Mouse (Mus musculus): ENCODE results near the gene Lipt1. TPM values are rescaled to one million over a fixed set of nuclear protein-coding genes. Genes with fewer than 3 reads are reported as not detected.

Lipt1 gene
- 8.9 and 9.3 TPM in 2 replicates for polyA plus RNA-seq (2014; fragmentation: Nextera tagmentation; extraction: Ambion mirVana)

GRCm38 (mm10) chr1:37871704-37872103 is at the start of gene Lipt1:
Gene Lipt1, plus strand, starts transcription at chr1:37871738.
- peak within 1 kb of the TSS; percentile 47 for H3K9ac ChIP-seq (ENCODE audit: low read length)
- DNase-seq (ENCODE audit: low spot score, missing footprints) (peak; percentile 92), ATAC-seq (ENCODE audit: low FRiP score) (peak; percentile 59)
- no peak within 1 kb of the TSS; the same call in 1 of the 2 replicates for H3K27ac ChIP-seq (ENCODE audit: low read depth, low read length)
- H3K9me3 ChIP-seq (ENCODE audit: control insufficient read depth, low read length), result no peaks in the 10 kb centered on the region
- peak within 1 kb of the TSS; percentile 56 for H3K4me3 ChIP-seq (ENCODE audit: low read depth, low read length)
- WGBS, result 9% methylated on average over 7 of the region's 7 CpGs
- peaks cover 8% of the 10 kb centered on the region; the same call in 1 of the 2 replicates for H3K36me3 ChIP-seq (ENCODE audit: control insufficient read depth, insufficient read depth, low read length)
- H3K4me2 ChIP-seq, result peak within 1 kb of the TSS; percentile 83
- H3K4me1 ChIP-seq (ENCODE audit: control insufficient read depth, insufficient read depth, low read length), result peaks cover 7% of the 10 kb centered on the region
- H3K27me3 ChIP-seq (ENCODE audit: control insufficient read depth, insufficient read depth, low read length), result no peaks in the 10 kb centered on the region

- H3K27me3 ChIP-seq (ENCODE audit: control insufficient read depth, insufficient read depth, low read length), result no peaks in the 10 kb centered on the region
Measured at GRCm38 (mm10) chr1:37831681-37832080, 39.9 kb upstream of the Lipt1 start.

GRCm38 (mm10) chr1:37846878-37847277 is 24.7 kb upstream of the Lipt1 start:
- no peak for ATAC-seq (ENCODE audit: low FRiP score)
- no peak overlapping the region for H3K9ac ChIP-seq (ENCODE audit: low read length)
- no peak overlapping the region for H3K4me3 ChIP-seq (ENCODE audit: low read depth, low read length)
- H3K27me3 ChIP-seq (ENCODE audit: control insufficient read depth, insufficient read depth, low read length), result no peaks in the 10 kb centered on the region
- 87% methylated on average over 8 of the region's 8 CpGs for WGBS
- no peak overlapping the region for H3K4me2 ChIP-seq
- no peaks in the 10 kb centered on the region for H3K36me3 ChIP-seq (ENCODE audit: control insufficient read depth, insufficient read depth, low read length)
- H3K4me1 ChIP-seq (ENCODE audit: control insufficient read depth, insufficient read depth, low read length), result no peaks in the 10 kb centered on the region
- no peaks in the 10 kb centered on the region for H3K9me3 ChIP-seq (ENCODE audit: control insufficient read depth, low read length)
- DNase-seq (ENCODE audit: low spot score, missing footprints), result no peak
- H3K27ac ChIP-seq (ENCODE audit: low read depth, low read length), result no peak overlapping the region

More at GRCm38 (mm10) chr1:37831681-37832080, 39.9 kb upstream of the Lipt1 start:
- DNase-seq (ENCODE audit: low spot score, missing footprints) (no peak), ATAC-seq (ENCODE audit: low FRiP score) (no peak)
- Histone ChIP-seq H3K9ac (ENCODE audit: low read length) (no peak overlapping the region), H3K4me2 (no peak overlapping the region), H3K27ac (ENCODE audit: low read depth, low read length) (no peak overlapping the region), H3K9me3 (ENCODE audit: control insufficient read depth, low read length) (no peaks in the 10 kb centered on the region), H3K4me3 (ENCODE audit: low read depth, low read length) (no peak overlapping the region), H3K4me1 (ENCODE audit: control insufficient read depth, insufficient read depth, low read length) (no peaks in the 10 kb centered on the region), H3K36me3 (ENCODE audit: control insufficient read depth, insufficient read depth, low read length) (no peaks in the 10 kb centered on the region)
- 61% methylated on average over 2 of the region's 2 CpGs for WGBS

- ATAC-seq (ENCODE audit: low FRiP score) (no peak), DNase-seq (ENCODE audit: low spot score, missing footprints) (no peak)
- H3K27me3 ChIP-seq (ENCODE audit: control insufficient read depth, insufficient read depth, low read length), result no peaks in the 10 kb centered on the region
- no peaks in the 10 kb centered on the region for H3K4me1 ChIP-seq (ENCODE audit: control insufficient read depth, insufficient read depth, low read length)
- WGBS, result 60% methylated on average over 2 of the region's 2 CpGs
- no peak overlapping the region for H3K4me2 ChIP-seq
- no peak overlapping the region for H3K27ac ChIP-seq (ENCODE audit: low read depth, low read length)
- H3K9me3 ChIP-seq (ENCODE audit: control insufficient read depth, low read length), result no peaks in the 10 kb centered on the region
- no peak overlapping the region for H3K4me3 ChIP-seq (ENCODE audit: low read depth, low read length)
- H3K36me3 ChIP-seq (ENCODE audit: control insufficient read depth, insufficient read depth, low read length), result no peaks in the 10 kb centered on the region
- no peak overlapping the region for H3K9ac ChIP-seq (ENCODE audit: low read length)
Measured at GRCm38 (mm10) chr1:37850696-37851095, 20.8 kb upstream of the Lipt1 start.

GRCm38 (mm10) chr1:37864511-37865400 is 6.8 kb upstream of the Lipt1 start:
- H3K4me1 ChIP-seq (ENCODE audit: control insufficient read depth, insufficient read depth, low read length), result no peaks in the 10 kb centered on the region
- DNase-seq (ENCODE audit: low spot score, missing footprints) (peak; percentile 100), ATAC-seq (ENCODE audit: low FRiP score) (peak; percentile 98)
- WGBS, result under 1% methylated on average over 85 of the region's 90 CpGs
- H3K36me3 ChIP-seq (ENCODE audit: control insufficient read depth, insufficient read depth, low read length), result no peaks in the 10 kb centered on the region
- H3K4me3 ChIP-seq (ENCODE audit: low read depth, low read length), result peak overlapping the region; percentile 60
- H3K27me3 ChIP-seq (ENCODE audit: control insufficient read depth, insufficient read depth, low read length), result no peaks in the 10 kb centered on the region
- H3K27ac ChIP-seq (ENCODE audit: low read depth, low read length), result peak overlapping the region; percentile 78
- H3K4me2 ChIP-seq, result peak overlapping the region; percentile 76
- H3K9ac ChIP-seq (ENCODE audit: low read length), result peak overlapping the region; percentile 72
- H3K9me3 ChIP-seq (ENCODE audit: control insufficient read depth, low read length), result no peaks in the 10 kb centered on the region

- no peaks in the 10 kb centered on the region for H3K36me3 ChIP-seq (ENCODE audit: control insufficient read depth, insufficient read depth, low read length)
- no peaks in the 10 kb centered on the region for H3K4me1 ChIP-seq (ENCODE audit: control insufficient read depth, insufficient read depth, low read length)
- H3K4me3 ChIP-seq (ENCODE audit: low read depth, low read length), result peak overlapping the region; percentile 60
- H3K27me3 ChIP-seq (ENCODE audit: control insufficient read depth, insufficient read depth, low read length), result no peaks in the 10 kb centered on the region
- H3K4me2 ChIP-seq, result peak overlapping the region; percentile 76
- no peaks in the 10 kb centered on the region for H3K9me3 ChIP-seq (ENCODE audit: control insufficient read depth, low read length)
- no peak for ATAC-seq (ENCODE audit: low FRiP score)
- WGBS, result 12% methylated on average over 23 of the region's 23 CpGs
- no peak for DNase-seq (ENCODE audit: low spot score, missing footprints)
- peak overlapping the region; percentile 64; the same call in 1 of the 2 replicates for H3K27ac ChIP-seq (ENCODE audit: low read depth, low read length)
- peak overlapping the region; percentile 72 for H3K9ac ChIP-seq (ENCODE audit: low read length)
Measured at GRCm38 (mm10) chr1:37865401-37866215, 5.9 kb upstream of the Lipt1 start.

GRCm38 (mm10) chr1:37866286-37866685 is 5.3 kb upstream of the Lipt1 start, which contains the start of gene Tsga10:
Gene Tsga10, minus strand, starts transcription at chr1:37866429.
- 87% methylated on average over 6 of the region's 6 CpGs for WGBS
- H3K27ac ChIP-seq (ENCODE audit: low read depth, low read length), result peak within 1 kb of the TSS; percentile 64; the same call in 1 of the 2 replicates

GRCm38 (mm10) chr1:37867056-37867455 is 4.5 kb upstream of the Lipt1 start:
- peaks cover 3% of the 10 kb centered on the region; the same call in 1 of the 2 replicates for H3K4me1 ChIP-seq (ENCODE audit: control insufficient read depth, insufficient read depth, low read length)
- no peak overlapping the region for H3K4me3 ChIP-seq (ENCODE audit: low read depth, low read length)
- no peaks in the 10 kb centered on the region for H3K36me3 ChIP-seq (ENCODE audit: control insufficient read depth, insufficient read depth, low read length)
- no peak for DNase-seq (ENCODE audit: low spot score, missing footprints)
- H3K4me2 ChIP-seq, result no peak overlapping the region
- H3K9me3 ChIP-seq (ENCODE audit: control insufficient read depth, low read length), result no peaks in the 10 kb centered on the region
- WGBS, result 71% methylated on average over 1 of the region's 1 CpGs
- no peak overlapping the region for H3K9ac ChIP-seq (ENCODE audit: low read length)
- no peak for ATAC-seq (ENCODE audit: low FRiP score)
- no peaks in the 10 kb centered on the region for H3K27me3 ChIP-seq (ENCODE audit: control insufficient read depth, insufficient read depth, low read length)
- no peak overlapping the region for H3K27ac ChIP-seq (ENCODE audit: low read depth, low read length)

More at GRCm38 (mm10) chr1:37866286-37866685, 5.3 kb upstream of the Lipt1 start, which contains the start of gene Tsga10:
- no peaks in the 10 kb centered on the region for H3K9me3 ChIP-seq (ENCODE audit: control insufficient read depth, low read length)
- no peaks in the 10 kb centered on the region; the same call in 1 of the 2 replicates for H3K4me1 ChIP-seq (ENCODE audit: control insufficient read depth, insufficient read depth, low read length)
- ATAC-seq (ENCODE audit: low FRiP score) (no peak), DNase-seq (ENCODE audit: low spot score, missing footprints) (no peak)
- H3K4me2 ChIP-seq, result peak within 1 kb of the TSS; percentile 76
- H3K27me3 ChIP-seq (ENCODE audit: control insufficient read depth, insufficient read depth, low read length), result no peaks in the 10 kb centered on the region
- peak within 1 kb of the TSS; percentile 60 for H3K4me3 ChIP-seq (ENCODE audit: low read depth, low read length)
- peak within 1 kb of the TSS; percentile 72 for H3K9ac ChIP-seq (ENCODE audit: low read length)
- no peaks in the 10 kb centered on the region for H3K36me3 ChIP-seq (ENCODE audit: control insufficient read depth, insufficient read depth, low read length)

All from midbrain, embryonic 11.5 days (tissue).